18 mouse cellular contexts compared by ENCODE assay signal in the genomic region with DNA sequence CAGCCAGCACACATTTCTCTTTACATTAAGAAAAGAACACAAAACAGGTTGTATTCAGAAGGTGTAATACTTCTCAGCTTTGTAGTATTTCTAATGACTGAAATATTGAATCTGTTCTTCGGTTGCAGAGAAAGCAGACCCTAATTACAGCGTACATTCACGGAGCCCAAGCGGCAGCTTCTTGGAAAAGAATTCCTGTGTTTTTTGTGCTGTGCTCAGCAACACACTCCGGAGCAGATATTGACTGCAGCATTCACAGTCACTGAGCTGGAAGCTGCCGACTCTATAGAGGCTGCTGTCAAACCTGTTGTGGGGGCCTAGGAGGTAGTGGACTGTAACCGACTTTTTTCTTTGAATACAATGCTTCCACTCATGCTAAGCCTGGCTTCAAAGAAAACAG.
DNase-seq lines count a peak whose midpoint lies in the region; ATAC-seq lines count a peak whose summit lies in the region.
"Had no signal": no experiment of that assay in that cellular context is flagged by ENCODE, and none has a peak within 500 bp of the region (broad histone marks: within the 10 kb centered on the region; RNA-seq: fewer than 3 reads in every experiment).

No protein-coding gene starts in this region.

- no peak overlapping the region for H3K9ac ChIP-seq in embryonic facial prominence, embryonic 14.5 days (ENCODE audit: low read depth, low read length)
- no peak overlapping the region for H3K9ac ChIP-seq in hindbrain, embryonic 12.5 days
- no peak overlapping the region for H3K9ac ChIP-seq in midbrain, embryonic 15.5 days
- H3K9ac ChIP-seq: liver, embryonic 13.5 days had no signal

- H3K4me1 ChIP-seq in embryonic facial prominence, embryonic 14.5 days (ENCODE audit: control insufficient read depth, insufficient read depth, low read length) = peaks cover 47% of the 10 kb centered on the region
- peaks cover 48% of the 10 kb centered on the region for H3K4me1 ChIP-seq in hindbrain, embryonic 12.5 days
- peaks cover 47% of the 10 kb centered on the region for H3K4me1 ChIP-seq in midbrain, embryonic 15.5 days
- H3K4me1 ChIP-seq: liver, embryonic 13.5 days had no signal

- peak; percentile 56; the same call in 1 of the 2 replicates for ATAC-seq in embryonic facial prominence, embryonic 14.5 days (ENCODE audit: low read depth)
- ATAC-seq in hindbrain, embryonic 12.5 days (ENCODE audit: low FRiP score) = peak; percentile 69
- peak; percentile 51; the same call in 1 of the 2 replicates for ATAC-seq in midbrain, embryonic 15.5 days (replicated peaks)
- ATAC-seq: intestine, embryonic 16.5 days; Patski had no signal

- no peaks in the 10 kb centered on the region for H3K9me3 ChIP-seq in embryonic facial prominence, embryonic 14.5 days (ENCODE audit: control insufficient read depth, low read length)
- no peaks in the 10 kb centered on the region for H3K9me3 ChIP-seq in hindbrain, embryonic 12.5 days (replicated peaks)
- H3K9me3 ChIP-seq in midbrain, embryonic 15.5 days = no peaks in the 10 kb centered on the region
- H3K9me3 ChIP-seq: liver, embryonic 13.5 days had no signal

- peak; percentile 26 for DNase-seq in brain, embryonic 18.5 days (ENCODE audit: low read depth, low spot score)
- peak; percentile 69 for DNase-seq in embryonic facial prominence, embryonic 14.5 days (ENCODE audit: low spot score)
- DNase-seq in thymus, postnatal 0 days (ENCODE audit: low spot score) = no peak
- no peak for DNase-seq in layer of hippocampus, postnatal 25 days (ENCODE audit: extremely low spot score in 1 of 2, low spot score in 1 of 2)
- DNase-seq in spleen, adult 12 weeks (ENCODE audit: low spot score) = no peak
- DNase-seq in urinary bladder, adult 18-20 months (ENCODE audit: low spot score in 2 of 2) = no peak
- DNase-seq: cerebellum, postnatal 25 days; gastrocnemius, postnatal 25 days; liver, embryonic 13.5 days; lung, postnatal 10 days; right cerebral cortex, adult 18-20 months; thymus, adult 18-20 months had no signal

- H3K27ac ChIP-seq in embryonic facial prominence, embryonic 14.5 days (replicated peaks; ENCODE audit: low read depth, low read length) = no peak overlapping the region
- H3K27ac ChIP-seq in hindbrain, embryonic 12.5 days = peak overlapping the region; percentile 52; the same call in 1 of the 2 replicates
- H3K27ac ChIP-seq in midbrain, embryonic 15.5 days = no peak overlapping the region
- H3K27ac ChIP-seq: liver, embryonic 13.5 days had no signal

- H3K36me3 ChIP-seq in embryonic facial prominence, embryonic 14.5 days (ENCODE audit: control insufficient read depth, insufficient read depth, low read length) = no peaks in the 10 kb centered on the region
- H3K36me3 ChIP-seq in hindbrain, embryonic 12.5 days = no peaks in the 10 kb centered on the region
- no peaks in the 10 kb centered on the region for H3K36me3 ChIP-seq in midbrain, embryonic 15.5 days (replicated peaks)
- H3K36me3 ChIP-seq: liver, embryonic 13.5 days had no signal

- 31% methylated on average over 7 of the region's 7 CpGs for WGBS in embryonic facial prominence, embryonic 14.5 days
- 15% methylated on average over 7 of the region's 7 CpGs for WGBS in hindbrain, embryonic 12.5 days
- WGBS in midbrain, embryonic 15.5 days = 8% methylated on average over 7 of the region's 7 CpGs

- H3K27me3 ChIP-seq in embryonic facial prominence, embryonic 14.5 days (replicated peaks; ENCODE audit: control insufficient read depth, insufficient read depth, low read length) = no peaks in the 10 kb centered on the region
- peaks cover 10% of the 10 kb centered on the region; the same call in 1 of the 2 replicates for H3K27me3 ChIP-seq in hindbrain, embryonic 12.5 days
- H3K27me3 ChIP-seq in midbrain, embryonic 15.5 days (replicated peaks) = no peaks in the 10 kb centered on the region
- H3K27me3 ChIP-seq: CH12.LX; liver, embryonic 13.5 days; Patski had no signal

- H3K4me3 ChIP-seq in embryonic facial prominence, embryonic 14.5 days (ENCODE audit: low read depth, low read length) = no peak overlapping the region
- H3K4me3 ChIP-seq in hindbrain, embryonic 12.5 days = no peak overlapping the region
- H3K4me3 ChIP-seq in midbrain, embryonic 15.5 days = no peak overlapping the region
- H3K4me3 ChIP-seq: liver, embryonic 13.5 days; myocyte had no signal

- peak overlapping the region; percentile 4; the same call in 1 of the 2 replicates for H3K4me2 ChIP-seq in embryonic facial prominence, embryonic 14.5 days (ENCODE audit: low read depth, low read length)
- H3K4me2 ChIP-seq in hindbrain, embryonic 12.5 days (replicated peaks) = peak overlapping the region; percentile 21; the same call in 1 of the 2 replicates
- peak overlapping the region; percentile 23 for H3K4me2 ChIP-seq in midbrain, embryonic 15.5 days
- H3K4me2 ChIP-seq: liver, embryonic 13.5 days had no signal

Comparison
In these comparisons a context has a peak if more than half of its experiments do, and no peak if none do; other contexts are left out.
1. DNase-seq: peak in brain, embryonic 18.5 days (single experiment) and embryonic facial prominence, embryonic 14.5 days (single experiment); none in thymus, postnatal 0 days (single experiment), layer of hippocampus, postnatal 25 days (0 of 2), spleen, adult 12 weeks (single experiment) and urinary bladder, adult 18-20 months (0 of 2).
2. Peak in every context shown above with its lines, with median percentiles within 50 percentile points of each other: ATAC-seq and H3K4me2 ChIP-seq.